Mouse (Mus musculus) ovary, adult 2 months (tissue): ENCODE results near the gene Gm3194. TPM values are rescaled to one million over a fixed set of nuclear protein-coding genes. Genes with fewer than 3 reads are reported as not detected.

Source experiments
- polyA plus RNA-seq: library from polyadenylated mRNA; depleted of rRNA; stranded (reverse); fragments of >200 nt; gene quantifications from 2 replicates; pipeline ENCODE4 v1.2.3, GENCODE M21; 2012; rRNA removed

Gm3194 gene
- 0.23 TPM in 1 of 2 replicates, not detected in the other for polyA plus RNA-seq

GRCm38 (mm10) chr14:5455367-5455766 is at the start of gene Gm3194:
Gm3194 (minus strand) TSS chr14:5455467.

GRCm38 (mm10) chr14:5501374-5501773 is 46.1 kb upstream of the Gm3194 start, which contains the start of gene Gm3488:
Gm3488 (plus strand) TSS chr14:5501674.

GRCm38 (mm10) chr14:5483907-5484306 is 28.6 kb upstream of the Gm3194 start, which contains the start of gene Gm3187:
Gm3187 (plus strand) TSS chr14:5484207.

GRCm38 (mm10) chr14:5477730-5478129 is 22.5 kb upstream of the Gm3194 start, which contains the start of gene Gm8246:
Gm8246 (minus strand) TSS chr14:5477830.

GRCm38 (mm10) chr14:5388949-5389348 is 66.3 kb downstream of the Gm3194 start, which contains the start of gene Gm3500:
Gm3500 (minus strand) TSS chr14:5389049.

Other genes with a start within 250 kb of the Gm3194 start
- gene Gm3526, start 194.9 kb downstream of the Gm3194 start, polyA plus RNA-seq, result not detected in 2 replicates
- gene Gm3542, start 120.5 kb downstream of the Gm3194 start, polyA plus RNA-seq, result not detected in 2 replicates
- not detected in 2 replicates for gene Gm3500, start 66.4 kb downstream of the Gm3194 start, polyA plus RNA-seq
- not detected in 2 replicates for gene Gm8246, start 22.4 kb upstream of the Gm3194 start, polyA plus RNA-seq
- gene Gm3187, start 28.7 kb upstream of the Gm3194 start, polyA plus RNA-seq, result not detected in 2 replicates
- not detected in 2 replicates for gene Gm3488, start 46.2 kb upstream of the Gm3194 start, polyA plus RNA-seq
- not detected in 2 replicates for gene Gm3532, start 83.0 kb upstream of the Gm3194 start, polyA plus RNA-seq
- gene Gm8265, start 177.6 kb upstream of the Gm3194 start, polyA plus RNA-seq, result not detected in 2 replicates
- gene Gm9603, start 232.0 kb upstream of the Gm3194 start, polyA plus RNA-seq, result not detected in 2 replicates